Mouse (Mus musculus) liver, embryonic 16.5 days (tissue): ENCODE measurements around the gene Cyth3. TPM values are rescaled to one million over a fixed set of nuclear protein-coding genes. Genes with fewer than 3 reads are reported as not detected.

ENCODE experiments used
- ATAC-seq: fragments of 200-750 bp; cut with Nextera tagmentation; 2 replicates; pipeline ENCODE4 v1.8.0; 2017; ENCODE audit warnings: low read depth, mild to moderate bottlenecking, moderate number of reproducible peaks, moderate library complexity
- H3K27ac ChIP-seq: fragments of 300-500 bp; sonication (generic); 2 replicates; pipeline ENCODE4 v1.5.1; 2014; ENCODE audit warnings: mild to moderate bottlenecking, low read length
- H3K27me3 ChIP-seq: fragments of 300-500 bp; sonication (generic); 2 replicates; pipeline ENCODE4 v1.6.1; 2014; ENCODE audit warnings: low read depth, low read length, mixed read lengths; ENCODE audit not compliant: control insufficient read depth, insufficient read depth
- H3K36me3 ChIP-seq: fragments of 300-500 bp; sonication (generic); 2 replicates; pipeline ENCODE4 v1.6.1; 2014; ENCODE audit warnings: mild to moderate bottlenecking; ENCODE audit not compliant: control insufficient read depth, insufficient read depth
- H3K4me1 ChIP-seq: fragments of 300-500 bp; sonication (generic); 2 replicates; pipeline ENCODE4 v1.6.1; 2014; ENCODE audit warnings: low read depth, low read length, mixed read lengths; ENCODE audit not compliant: control insufficient read depth
- H3K4me2 ChIP-seq: fragments of 300-500 bp; sonication (generic); 2 replicates; pipeline ENCODE4 v1.6.1; 2014; ENCODE audit warnings: low read depth, low read length, mixed read lengths
- H3K4me3 ChIP-seq: fragments of 300-500 bp; sonication (generic); 2 replicates; pipeline ENCODE4 v1.5.1; 2014; ENCODE audit warnings: low read depth, mild to moderate bottlenecking, low read length
- H3K9ac ChIP-seq: fragments of 300-500 bp; sonication (generic); 2 replicates; pipeline ENCODE4 v1.6.1; 2014; ENCODE audit warnings: low read depth, low read length
- H3K9me3 ChIP-seq: fragments of 300-500 bp; sonication (generic); replicated peaks from 2 replicates; pipeline ENCODE4 v1.6.1; 2016; ENCODE audit warnings: low read length; ENCODE audit not compliant: control insufficient read depth
- WGBS: fragments of 180-500 bp; shearing (Covaris S2); extraction: QIAGEN DNeasy Blood & Tissue Kit; methylation state at CpG from one replicate; pipeline ENCODE4 v1.1.7; 2014; ENCODE audit not compliant: insufficient replicate concordance; 5-methylcytosine and 5-hydroxymethylcytosine counted together
- polyA plus RNA-seq: library from polyadenylated mRNA; unstranded; fragments of >200 nt; fragmentation: Nextera tagmentation; extraction: Ambion mirVana; gene quantifications from 2 replicates; pipeline ENCODE4 v1.2.1, GENCODE M21; 2015

The Cyth3 gene
- polyA plus RNA-seq, 1 experiment from 2014 or later: 34.7 TPM

- WGBS: 84% methylated on average over 8 of the region's 8 CpGs
- peaks cover 71% of the 10 kb centered on the region for H3K4me1 ChIP-seq
These were observed 7.4 kb downstream of the Cyth3 start for GRCm38 (mm10) chr5:143629686-143630085.

DNA sequence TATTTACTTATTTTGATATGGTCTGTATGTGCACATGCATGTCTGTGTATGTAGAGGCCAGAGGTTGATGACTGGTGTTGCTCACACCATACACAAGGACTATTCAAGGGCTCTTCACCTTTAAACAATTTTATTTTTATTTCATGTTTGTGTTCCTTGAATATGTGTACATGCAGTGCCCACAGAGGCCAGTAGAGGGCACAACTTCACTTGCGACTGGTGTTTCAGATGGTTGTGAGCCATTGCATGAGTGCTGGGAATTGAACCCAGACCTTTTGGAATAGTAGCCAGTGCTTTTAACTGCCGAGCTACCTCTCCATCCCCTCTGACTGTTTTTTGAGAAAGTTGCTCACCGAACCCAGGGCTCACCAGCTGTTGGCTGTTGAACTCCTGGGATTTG, 8.0 kb downstream of the Cyth3 start:
- ATAC-seq: no peak
- Histone ChIP-seq H3K9ac (no peak overlapping the region), H3K36me3 (no peaks in the 10 kb centered on the region; the same call in 1 of the 2 replicates), H3K4me3 (no peak overlapping the region), H3K27me3 (no peaks in the 10 kb centered on the region), H3K4me2 (no peak overlapping the region), H3K9me3 (0 out of 2 replicates have a peak, but pooled peaks cover 4% of the 10 kb centered on the region), H3K4me1 (peaks cover 72% of the 10 kb centered on the region), H3K27ac (peak overlapping the region; percentile 88; the same call in 1 of the 2 replicates)
- WGBS: 87% methylated on average over 3 of the region's 3 CpGs

More at GRCm38 (mm10) chr5:143629686-143630085, 7.4 kb downstream of the Cyth3 start:
- Histone ChIP-seq H3K4me2 (no peak overlapping the region), H3K4me3 (no peak overlapping the region), H3K9me3 (0 out of 2 replicates have a peak, but pooled peaks cover 4% of the 10 kb centered on the region), H3K27me3 (no peaks in the 10 kb centered on the region), H3K9ac (no peak overlapping the region), H3K36me3 (no peaks in the 10 kb centered on the region; the same call in 1 of the 2 replicates), H3K27ac (no peak overlapping the region)
- ATAC-seq: no peak

- ATAC-seq: no peak
- Histone ChIP-seq H3K4me2 (no peak overlapping the region), H3K4me1 (peaks cover 74% of the 10 kb centered on the region), H3K4me3 (no peak overlapping the region), H3K27me3 (no peaks in the 10 kb centered on the region), H3K27ac (peak overlapping the region; percentile 88; the same call in 1 of the 2 replicates), H3K9ac (no peak overlapping the region), H3K36me3 (no peaks in the 10 kb centered on the region; the same call in 1 of the 2 replicates), H3K9me3 (0 out of 2 replicates have a peak, but pooled peaks cover 4% of the 10 kb centered on the region)
- 76% methylated on average over 8 of the region's 8 CpGs for WGBS
These were observed 8.5 kb downstream of the Cyth3 start for GRCm38 (mm10) chr5:143630738-143631137.

- Histone ChIP-seq H3K9me3 (0 out of 2 replicates have a peak, but pooled peaks cover 4% of the 10 kb centered on the region), H3K4me2 (no peak overlapping the region), H3K9ac (no peak overlapping the region; the same call in 1 of the 2 replicates), H3K36me3 (no peaks in the 10 kb centered on the region; the same call in 1 of the 2 replicates), H3K4me3 (no peak overlapping the region), H3K27ac (peak overlapping the region; percentile 88), H3K27me3 (no peaks in the 10 kb centered on the region), H3K4me1 (peaks cover 76% of the 10 kb centered on the region)
- no peak for ATAC-seq
- WGBS: 70% methylated on average over 8 of the region's 8 CpGs
These were observed 9.3 kb downstream of the Cyth3 start for GRCm38 (mm10) chr5:143631559-143631958.

DNA sequence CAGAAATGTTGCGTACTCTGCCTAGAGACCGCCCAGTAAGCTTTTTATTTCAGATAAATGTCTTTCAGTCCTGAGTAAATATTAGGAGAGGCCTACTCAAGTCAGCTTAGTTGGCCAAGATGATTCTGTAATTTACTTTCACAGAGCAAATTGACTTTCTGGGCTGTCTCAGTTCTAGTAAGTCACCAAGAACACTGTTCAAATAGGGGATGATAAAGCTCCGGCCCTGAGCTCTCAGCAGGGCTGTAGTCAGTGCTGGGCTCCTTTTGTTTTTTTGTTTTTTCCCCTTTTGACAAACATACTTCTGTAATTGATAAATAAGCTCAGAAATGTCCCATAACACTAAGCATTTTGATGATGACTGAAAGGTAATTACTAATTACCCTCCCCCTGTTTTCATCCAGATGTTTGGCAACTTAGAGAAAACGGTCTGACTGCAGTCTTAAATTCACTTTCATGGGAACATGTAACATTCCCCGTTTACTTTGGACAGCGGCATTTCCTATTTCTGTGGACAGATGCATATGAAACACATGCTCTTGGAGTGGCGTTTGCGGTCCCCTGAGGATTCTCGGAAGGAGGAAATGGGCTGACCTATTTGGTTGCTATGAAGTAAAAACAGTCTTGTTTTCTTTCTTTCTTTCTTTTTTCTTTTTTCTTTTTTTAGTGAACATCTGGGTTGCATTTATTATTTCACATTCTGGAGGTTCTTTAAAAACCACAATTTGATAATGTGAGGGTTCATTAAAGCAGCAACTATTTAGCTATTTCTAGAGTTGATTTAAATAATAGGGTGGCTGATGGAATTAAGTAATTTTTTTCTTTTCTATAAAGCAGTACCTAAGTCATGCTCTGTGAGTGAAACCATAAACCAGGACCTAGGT, 10.7 kb downstream of the Cyth3 start:
- WGBS: 24% methylated on average over 9 of the region's 9 CpGs
- Histone ChIP-seq H3K4me2 (peak overlapping the region; percentile 54), H3K9me3 (0 out of 2 replicates have a peak, but pooled peaks cover 4% of the 10 kb centered on the region), H3K4me3 (peak overlapping the region; percentile 9; the same call in 1 of the 2 replicates), H3K36me3 (no peaks in the 10 kb centered on the region; the same call in 1 of the 2 replicates), H3K4me1 (peaks cover 76% of the 10 kb centered on the region), H3K27me3 (no peaks in the 10 kb centered on the region), H3K27ac (peak overlapping the region; percentile 92), H3K9ac (peak overlapping the region; percentile 54)
- no peak for ATAC-seq

DNA sequence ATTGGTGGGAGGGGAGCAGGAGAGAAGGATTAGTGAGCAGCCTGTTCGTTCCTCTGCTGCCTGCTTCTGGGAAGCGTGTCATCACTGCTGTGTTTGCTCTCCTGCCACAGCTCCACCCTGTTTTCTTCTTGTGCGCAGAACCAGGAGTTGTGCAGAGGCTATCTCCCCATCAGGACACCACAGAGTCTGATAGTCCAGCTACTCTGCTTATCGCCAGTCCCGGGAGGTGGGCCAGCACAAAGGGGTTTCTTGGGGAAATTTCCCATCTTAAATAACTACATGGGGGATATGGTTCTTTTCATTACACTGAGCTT, 11.3 kb downstream of the Cyth3 start:
- peaks cover 76% of the 10 kb centered on the region for H3K4me1 ChIP-seq
- H3K27ac ChIP-seq: peak overlapping the region; percentile 92
- H3K36me3 ChIP-seq: no peaks in the 10 kb centered on the region; the same call in 1 of the 2 replicates
- H3K4me3 ChIP-seq: peak overlapping the region; percentile 25; the same call in 1 of the 2 replicates
- 0 out of 2 replicates have a peak, but pooled peaks cover 4% of the 10 kb centered on the region for H3K9me3 ChIP-seq
- peak overlapping the region; percentile 54 for H3K4me2 ChIP-seq
- H3K9ac ChIP-seq: peak overlapping the region; percentile 55
- WGBS: 12% methylated on average over 5 of the region's 5 CpGs
- ATAC-seq: peak; percentile 97
- no peaks in the 10 kb centered on the region for H3K27me3 ChIP-seq

- peak overlapping the region; percentile 55 for H3K9ac ChIP-seq
- no peaks in the 10 kb centered on the region for H3K27me3 ChIP-seq
- 40% methylated on average over 4 of the region's 4 CpGs for WGBS
- 0 out of 2 replicates have a peak, but pooled peaks cover 4% of the 10 kb centered on the region for H3K9me3 ChIP-seq
- peak overlapping the region; percentile 92 for H3K27ac ChIP-seq
- ATAC-seq: peak; percentile 14; the same call in 1 of the 2 replicates
- peaks cover 76% of the 10 kb centered on the region for H3K4me1 ChIP-seq
- peak overlapping the region; percentile 25; the same call in 1 of the 2 replicates for H3K4me3 ChIP-seq
- peak overlapping the region; percentile 54 for H3K4me2 ChIP-seq
- no peaks in the 10 kb centered on the region; the same call in 1 of the 2 replicates for H3K36me3 ChIP-seq
These were observed 11.6 kb downstream of the Cyth3 start for GRCm38 (mm10) chr5:143633877-143634276.

DNA sequence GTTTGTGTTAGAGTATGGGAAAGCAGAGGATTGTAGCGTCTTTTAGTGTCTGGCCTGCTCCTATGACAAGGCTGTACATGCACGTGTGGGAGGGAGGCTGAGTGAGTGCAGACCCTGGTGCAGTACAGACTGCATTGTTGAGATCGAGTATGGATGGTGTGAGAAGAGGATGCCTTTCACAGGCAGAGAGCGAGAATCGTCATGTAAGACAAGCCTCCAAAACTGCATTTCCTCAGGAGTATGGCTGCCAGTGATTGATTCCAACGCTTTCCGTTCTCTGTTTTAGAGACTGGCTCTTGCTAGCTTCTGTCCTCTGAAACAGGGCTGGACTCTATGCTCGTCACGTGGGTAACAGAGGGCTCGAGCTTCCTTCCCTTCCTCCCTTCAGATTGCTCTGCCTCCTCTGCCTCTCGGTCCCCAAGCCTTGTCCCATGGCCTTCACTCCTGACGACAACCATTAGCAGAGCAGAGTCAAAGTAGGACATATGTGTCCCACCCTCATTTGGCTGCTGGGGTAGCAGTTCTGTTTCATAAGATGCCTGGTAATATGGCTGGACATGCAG, 12.4 kb downstream of the Cyth3 start:
- Histone ChIP-seq H3K9me3 (0 out of 2 replicates have a peak, but pooled peaks cover 4% of the 10 kb centered on the region), H3K27ac (peak overlapping the region; percentile 52), H3K36me3 (no peaks in the 10 kb centered on the region; the same call in 1 of the 2 replicates), H3K4me2 (peak overlapping the region; percentile 32), H3K4me3 (no peak overlapping the region), H3K9ac (peak overlapping the region; percentile 33), H3K4me1 (peaks cover 82% of the 10 kb centered on the region), H3K27me3 (no peaks in the 10 kb centered on the region)
- 46% methylated on average over 12 of the region's 12 CpGs for WGBS
- ATAC-seq: no peak
